21 mouse cellular contexts compared by ENCODE assay signal in the genomic region with DNA sequence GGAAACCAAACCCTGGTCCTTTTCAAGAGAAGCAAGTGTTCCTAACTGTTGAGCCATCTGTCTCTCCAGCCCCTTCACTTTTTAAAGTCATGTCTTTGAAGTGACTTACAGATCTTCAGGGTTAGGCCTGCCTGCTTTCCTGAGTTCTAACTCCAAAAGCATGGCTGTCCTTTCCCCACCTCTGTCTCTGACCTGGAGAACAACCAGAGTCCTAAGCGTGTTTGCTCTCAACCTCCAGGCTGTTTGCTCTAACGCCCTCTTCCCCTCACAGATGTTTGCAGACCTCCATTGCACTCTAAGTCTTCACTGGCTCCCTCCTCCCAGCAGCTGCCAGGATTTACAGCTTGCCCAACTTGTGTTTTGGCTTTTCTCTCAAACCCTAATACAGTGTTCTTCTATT. TPM values are rescaled to one million over a fixed set of nuclear protein-coding genes. Genes with fewer than 3 reads are reported as not detected.
"Had no signal": no experiment of that assay in that cellular context is flagged by ENCODE, and none has a peak within 500 bp of the region (broad histone marks: within the 10 kb centered on the region; RNA-seq: fewer than 3 reads in every experiment).

No protein-coding gene starts in this region.

- DNase-seq: kidney, adult 8-10 months; left cerebral cortex, postnatal 4 days; liver, postnatal 0 days; lung, embryonic 14.5 days; lung, postnatal 14 days; retina, postnatal 1 day; right cerebral cortex, postnatal 25 days; thymus, postnatal 25 days had no signal

- H3K4me1 ChIP-seq: limb, embryonic 15.5 days; midbrain, embryonic 10.5 days; midbrain, embryonic 13.5 days; neural tube, embryonic 13.5 days had no signal

- H3K27me3 ChIP-seq: limb, embryonic 12.5 days; limb, embryonic 15.5 days; megakaryocyte, embryonic 14.5 days; midbrain, embryonic 13.5 days; neural tube, embryonic 13.5 days had no signal

- H3K4me2 ChIP-seq: limb, embryonic 12.5 days; limb, embryonic 15.5 days; liver, embryonic 11.5 days; lung, embryonic 14.5 days; midbrain, embryonic 13.5 days; neural tube, embryonic 13.5 days had no signal

- H3K27ac ChIP-seq: limb, embryonic 12.5 days; limb, embryonic 15.5 days; liver, embryonic 14.5 days; midbrain, embryonic 10.5 days; midbrain, embryonic 13.5 days; neural tube, embryonic 13.5 days had no signal

- ATAC-seq: hindbrain, embryonic 16.5 days; intestine, postnatal 0 days; liver, postnatal 0 days; midbrain, embryonic 13.5 days; midbrain, embryonic 16.5 days had no signal

- H3K9ac ChIP-seq: limb, embryonic 12.5 days; limb, embryonic 15.5 days; liver, embryonic 14.5 days; liver, postnatal 0 days; lung, embryonic 14.5 days; midbrain, embryonic 13.5 days; neural tube, embryonic 13.5 days had no signal

- H3K4me3 ChIP-seq: limb, embryonic 12.5 days; limb, embryonic 15.5 days; megakaryocyte, embryonic 14.5 days; midbrain, embryonic 10.5 days; midbrain, embryonic 13.5 days; myocyte; neural tube, embryonic 13.5 days had no signal

- H3K9me3 ChIP-seq: limb, embryonic 12.5 days; limb, embryonic 15.5 days; megakaryocyte, embryonic 14.5 days; midbrain, embryonic 10.5 days; midbrain, embryonic 13.5 days; neural tube, embryonic 13.5 days had no signal

- H3K36me3 ChIP-seq: limb, embryonic 12.5 days; limb, embryonic 15.5 days; midbrain, embryonic 10.5 days; midbrain, embryonic 13.5 days; neural tube, embryonic 13.5 days had no signal

RNA-seq across cellular contexts. Expression of a gene that starts 29.7 kb away (rescaled TPM):
- total RNA-seq: monocyte, adult 5-6 weeks had no signal
